Mouse (Mus musculus) left cerebral cortex, adult 2 months (tissue): ENCODE measurements around the gene Josd2. TPM values are rescaled to one million over a fixed set of nuclear protein-coding genes. Genes with fewer than 3 reads are reported as not detected.

Source experiments
- DNase-seq, 2 experiments: peaks; one replicate each; pipeline ENCODE4 v3.0.0; 2021 to 2022; ENCODE audit warnings: low spot score in 2 of 2, mixed read lengths in 1 of 2; ENCODE audit errors: extremely low spot score in 1 of 2
- H3K27ac ChIP-seq: fragments of 200-600 bp; 2 replicates; pipeline ENCODE4 v1.8.1; 2022
- H3K4me3 ChIP-seq: fragments of 200-600 bp; 2 replicates; pipeline ENCODE4 v1.8.1; 2022
- CTCF ChIP-seq: fragments of 200-600 bp; IDR thresholded peaks from 2 replicates; pipeline ENCODE4 v1.8.1; 2022; ENCODE audit warnings: antibody characterized with exemption, mild to moderate bottlenecking, moderate library complexity
- intact Hi-C: fragments of 180-260 bp; cut with DNase I; formaldehyde crosslinking; loops from one replicate; pipeline ENCODE4 v1.15.1; 2025
- total RNA-seq, 2 experiments: library from RNA; stranded (reverse); gene quantifications; 2 replicates each; pipeline ENCODE4 v1.2.3; 2021

Gene Josd2
- total RNA-seq, 2 experiments from 2014 or later = 72.3 to 86.6 TPM

- intact Hi-C loops = no loop called here
- H3K27ac ChIP-seq = no peak overlapping the region
- TF ChIP-seq CTCF = no peak
- H3K4me3 ChIP-seq = no peak overlapping the region
- DNase-seq = no peak
Measured at GRCm38 (mm10) chr7:44456302-44456701, 11.5 kb upstream of the Josd2 start.

- Histone ChIP-seq H3K4me3 (no peak overlapping the region), H3K27ac (no peak overlapping the region)
- DNase-seq = peak; percentile 9 to 15
- TF ChIP-seq CTCF = no peak
- intact Hi-C loops = no loop called here
Measured at GRCm38 (mm10) chr7:44460067-44460466, 7.7 kb upstream of the Josd2 start.

- TF ChIP-seq CTCF = no peak
- no peak overlapping the region for H3K27ac ChIP-seq
- peak; percentile 8 to 15 for DNase-seq
- no peak overlapping the region for H3K4me3 ChIP-seq
- intact Hi-C loops = no loop called here
Measured at GRCm38 (mm10) chr7:44460767-44461502, 6.8 kb upstream of the Josd2 start.

- DNase-seq = peak; percentile 22 to 32
- H3K27ac ChIP-seq = peak overlapping the region; percentile 76
- no peak overlapping the region for H3K4me3 ChIP-seq
- TF ChIP-seq CTCF = no peak
- intact Hi-C loops = loop anchor here (2.0 kb wide), 1 partner anchor 19 kb away; no protein-coding TSS in a partner anchor
Measured at GRCm38 (mm10) chr7:44461503-44462217, 6.1 kb upstream of the Josd2 start.

- DNase-seq = peak; percentile 56 to 59
- peak overlapping the region; percentile 76 for H3K27ac ChIP-seq
- TF ChIP-seq CTCF = peak; percentile 37
- H3K4me3 ChIP-seq = no peak overlapping the region
- intact Hi-C loops = loop anchor here (2.0 kb wide), 1 partner anchor 20 kb away; no protein-coding TSS in a partner anchor
Measured at GRCm38 (mm10) chr7:44462218-44463055, 5.3 kb upstream of the Josd2 start.

- no peak for TF ChIP-seq CTCF
- Histone ChIP-seq H3K27ac (peak overlapping the region; percentile 76; the same call in 1 of the 2 replicates), H3K4me3 (no peak overlapping the region)
- intact Hi-C loops = loop anchor here (2.0 kb wide), 1 partner anchor 20 kb away; no protein-coding TSS in a partner anchor
- peak in 1 of 2 experiments; percentile 14 for DNase-seq
Measured at GRCm38 (mm10) chr7:44463056-44463425, 4.7 kb upstream of the Josd2 start.

- intact Hi-C loops = loop anchor here (2.0 kb wide), 1 partner anchor 21 kb away; no protein-coding TSS in a partner anchor
- Histone ChIP-seq H3K27ac (peak overlapping the region; percentile 91), H3K4me3 (no peak overlapping the region)
- no peak for TF ChIP-seq CTCF
- peak; percentile 14 to 26 for DNase-seq
Measured at GRCm38 (mm10) chr7:44463556-44464225, 4.1 kb upstream of the Josd2 start.

GRCm38 (mm10) chr7:44464511-44464910 is 3.3 kb upstream of the Josd2 start:
- Histone ChIP-seq H3K27ac (peak overlapping the region; percentile 91), H3K4me3 (no peak overlapping the region)
- DNase-seq = peak; percentile 81 to 82
- intact Hi-C loops = no loop called here
- no peak for TF ChIP-seq CTCF

- no peak within 1 kb of the TSS for H3K4me3 ChIP-seq
- intact Hi-C loops = no loop called here
Measured at GRCm38 (mm10) chr7:44465111-44465510, 2.7 kb upstream of the Josd2 start, which contains the start of gene Aspdh. Gene Aspdh, plus strand, starts transcription at chr7:44465391.

GRCm38 (mm10) chr7:44466006-44466887 is 1.5 kb upstream of the Josd2 start:
- no peak for TF ChIP-seq CTCF
- DNase-seq = peak in 1 of 2 experiments; percentile 15
- intact Hi-C loops = no loop called here
- H3K27ac ChIP-seq = peak overlapping the region; percentile 69
- H3K4me3 ChIP-seq = no peak overlapping the region

More at GRCm38 (mm10) chr7:44465111-44465510, 2.7 kb upstream of the Josd2 start, which contains the start of gene Aspdh:
- TF ChIP-seq CTCF = no peak
- peak in 1 of 2 experiments; percentile 19 for DNase-seq
- peak within 1 kb of the TSS; percentile 91 for H3K27ac ChIP-seq
